Mouse (Mus musculus) midbrain, embryonic 13.5 days (tissue): Measurements from ENCODE around the gene Maff. TPM values are rescaled to one million over a fixed set of nuclear protein-coding genes. Genes with fewer than 3 reads are reported as not detected.
A peak's percentile ranks its signal among the peaks of the same experiment; 100 is the strongest.

ENCODE experiments used
- ATAC-seq: fragments of 200-750 bp; cut with Nextera tagmentation; 2 replicates; pipeline ENCODE4 v1.8.0; 2017; ENCODE audit warnings: mild to moderate bottlenecking, moderate TSS enrichment, moderate library complexity
- H3K27ac ChIP-seq: fragments of 300-500 bp; sonication (generic); 2 replicates; pipeline ENCODE4 v1.5.1; 2015; ENCODE audit warnings: inconsistent platforms, mild to moderate bottlenecking, moderate library complexity
- H3K27me3 ChIP-seq: fragments of 300-500 bp; sonication (generic); 2 replicates; pipeline ENCODE4 v1.6.1; 2015; ENCODE audit warnings: mild to moderate bottlenecking, inconsistent platforms
- H3K36me3 ChIP-seq: fragments of 300-500 bp; sonication (generic); 2 replicates; pipeline ENCODE4 v1.6.1; 2015; ENCODE audit warnings: mild to moderate bottlenecking, inconsistent platforms
- H3K4me1 ChIP-seq: fragments of 300-500 bp; sonication (generic); replicated peaks from 2 replicates; pipeline ENCODE4 v1.6.1; 2015; ENCODE audit warnings: inconsistent platforms
- H3K4me2 ChIP-seq: fragments of 300-500 bp; sonication (generic); replicated peaks from 2 replicates; pipeline ENCODE4 v1.6.1; 2015; ENCODE audit warnings: moderate library complexity, mild to moderate bottlenecking, inconsistent platforms
- H3K4me3 ChIP-seq: fragments of 300-500 bp; sonication (generic); replicated peaks from 2 replicates; pipeline ENCODE4 v1.5.1; 2015; ENCODE audit warnings: mild to moderate bottlenecking, inconsistent platforms
- H3K9ac ChIP-seq: fragments of 300-500 bp; sonication (generic); replicated peaks from 2 replicates; pipeline ENCODE4 v1.6.1; 2015; ENCODE audit warnings: mild to moderate bottlenecking, inconsistent platforms
- H3K9me3 ChIP-seq: fragments of 300-500 bp; sonication (generic); 2 replicates; pipeline ENCODE4 v1.6.1; 2016; ENCODE audit warnings: mild to moderate bottlenecking, inconsistent platforms
- WGBS: fragments of 180-500 bp; shearing (Covaris S2); methylation state at CpG from one replicate; pipeline ENCODE4 v1.1.7; 2015; 5-methylcytosine and 5-hydroxymethylcytosine counted together
- polyA plus RNA-seq: library from polyadenylated mRNA; unstranded; fragments of >200 nt; fragmentation: Nextera tagmentation; extraction: Ambion mirVana; gene quantifications from 2 replicates; pipeline ENCODE4 v1.2.1, GENCODE M21; 2015

The Maff gene
- polyA plus RNA-seq, 1 experiment from 2014 or later, result 0.79 TPM

DNA sequence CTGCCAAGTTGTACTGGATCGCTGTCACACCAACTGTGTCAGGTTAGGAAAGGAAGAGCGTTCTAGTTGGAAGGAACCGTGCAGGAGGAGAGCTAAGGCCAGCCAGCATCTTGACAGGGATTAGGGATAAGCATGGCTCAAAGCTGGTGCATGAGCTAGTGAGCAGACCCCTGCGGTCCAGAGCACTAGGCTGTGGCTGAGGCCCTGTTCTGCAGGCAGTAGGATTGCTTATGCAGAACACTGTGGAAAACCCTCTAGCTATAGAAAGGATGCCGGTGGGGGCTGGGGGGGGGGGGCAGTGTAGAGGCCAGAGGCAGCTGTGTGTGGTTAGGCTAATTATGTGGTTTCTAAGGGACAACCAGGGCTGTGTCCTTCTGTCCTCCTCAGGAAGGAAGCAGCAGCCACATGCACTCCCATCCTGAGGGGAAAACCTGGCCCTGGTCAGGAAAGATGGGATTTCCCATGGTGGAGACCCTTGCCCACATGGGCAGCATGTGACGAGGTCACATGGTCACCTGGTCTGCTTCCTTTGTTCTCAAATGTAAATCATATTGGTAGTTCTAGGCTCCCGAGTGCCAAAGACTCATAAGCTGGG, 11.3 kb upstream of the Maff start:
- Histone ChIP-seq H3K4me1 (peaks cover 9% of the 10 kb centered on the region), H3K4me2 (no peak overlapping the region), H3K27me3 (no peaks in the 10 kb centered on the region), H3K9ac (0 out of 2 replicates have a peak overlapping the region, but pooled peaks have one; percentile 11), H3K36me3 (no peaks in the 10 kb centered on the region), H3K4me3 (no peak overlapping the region), H3K27ac (peak overlapping the region; percentile 0; the same call in 1 of the 2 replicates), H3K9me3 (no peaks in the 10 kb centered on the region)
- peak; percentile 63; the same call in 1 of the 2 replicates for ATAC-seq
- 42% methylated on average over 7 of the region's 7 CpGs for WGBS

DNA sequence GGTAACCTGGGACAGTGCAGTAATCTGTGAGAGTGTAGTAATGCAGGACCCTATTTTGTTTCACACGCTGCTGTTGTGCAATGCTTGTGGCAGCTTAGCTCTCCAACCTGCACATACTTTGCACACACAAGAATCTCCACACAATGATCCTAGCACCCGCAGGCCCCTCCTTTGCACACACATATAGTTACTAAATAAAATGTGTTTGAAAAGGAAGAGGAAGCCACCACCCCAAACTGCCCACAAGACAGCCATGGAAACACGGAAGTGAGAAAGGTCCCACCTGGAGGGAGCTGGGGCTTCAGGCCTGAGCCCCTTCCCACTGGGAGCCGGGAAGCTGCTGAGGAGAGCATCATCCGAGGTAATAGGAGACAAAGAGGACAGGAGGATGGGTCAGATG, 7.4 kb upstream of the Maff start:
- H3K4me1 ChIP-seq, result peaks cover 9% of the 10 kb centered on the region
- no peak overlapping the region for H3K9ac ChIP-seq
- H3K27me3 ChIP-seq, result no peaks in the 10 kb centered on the region
- ATAC-seq, result no peak
- no peak overlapping the region for H3K4me3 ChIP-seq
- no peak overlapping the region for H3K4me2 ChIP-seq
- H3K36me3 ChIP-seq, result no peaks in the 10 kb centered on the region
- no peak overlapping the region for H3K27ac ChIP-seq
- WGBS, result 75% methylated on average over 5 of the region's 5 CpGs
- H3K9me3 ChIP-seq, result no peaks in the 10 kb centered on the region

DNA sequence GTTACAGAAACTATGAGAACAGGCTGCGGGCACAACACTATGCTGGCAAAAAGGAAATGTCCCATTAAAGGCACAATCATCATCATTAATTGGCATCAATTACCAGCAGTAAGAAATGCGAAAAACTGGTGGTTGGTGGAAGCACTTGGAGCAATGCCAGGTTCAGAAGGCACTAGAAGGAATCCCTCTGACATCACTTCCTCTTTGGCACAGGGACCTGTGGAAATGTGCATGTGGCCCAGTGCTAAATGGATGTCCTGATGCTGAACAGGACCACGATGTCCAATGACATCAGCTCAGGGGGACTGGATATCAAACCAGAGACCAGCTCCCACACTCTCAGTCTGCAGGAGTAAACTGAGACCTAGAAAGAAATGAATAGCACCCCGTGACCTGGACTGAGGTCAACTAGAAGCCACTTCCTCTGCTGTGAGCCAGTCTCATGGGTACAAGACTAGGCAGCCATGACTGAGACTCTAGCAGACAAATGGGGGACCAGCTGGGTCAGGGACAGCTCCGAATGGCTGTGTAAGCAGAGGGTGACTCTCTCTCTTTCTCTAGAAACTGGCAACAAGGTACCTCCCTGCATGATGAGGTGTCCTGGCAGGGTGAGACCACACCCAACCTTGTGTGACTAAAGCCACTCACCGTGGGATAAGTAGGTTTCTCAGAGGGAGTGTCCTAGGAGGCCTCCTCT, 3.6 kb upstream of the Maff start:
- Histone ChIP-seq H3K9ac (no peak overlapping the region), H3K4me1 (peaks cover 2% of the 10 kb centered on the region), H3K4me2 (no peak overlapping the region), H3K4me3 (no peak overlapping the region), H3K27ac (no peak overlapping the region), H3K9me3 (no peaks in the 10 kb centered on the region), H3K27me3 (peaks cover 8% of the 10 kb centered on the region; the same call in 1 of the 2 replicates), H3K36me3 (no peaks in the 10 kb centered on the region)
- ATAC-seq, result no peak
- 84% methylated on average over 6 of the region's 6 CpGs for WGBS

DNA sequence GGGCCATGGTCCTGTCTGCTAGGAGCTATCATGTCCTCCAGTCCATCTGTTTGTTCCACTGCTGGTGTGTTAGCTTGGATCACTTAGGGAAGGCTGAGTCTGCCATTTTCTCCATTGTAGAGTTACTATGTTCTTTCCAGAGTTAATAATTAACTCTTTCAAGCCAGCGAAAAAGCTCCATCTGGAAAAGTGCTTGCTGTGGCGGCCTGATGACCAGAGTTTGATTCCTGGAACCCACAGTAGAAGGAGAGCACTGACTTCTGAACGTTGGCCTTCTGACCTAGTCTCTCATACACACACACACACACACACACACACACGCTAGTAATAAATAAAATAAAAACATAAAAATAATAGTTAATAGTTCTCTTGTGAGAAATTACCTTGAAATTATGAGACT, 1.8 kb upstream of the Maff start:
- H3K9me3 ChIP-seq, result no peaks in the 10 kb centered on the region
- peaks cover 20% of the 10 kb centered on the region for H3K27me3 ChIP-seq
- H3K9ac ChIP-seq, result no peak overlapping the region
- H3K4me3 ChIP-seq, result no peak overlapping the region
- 82% methylated on average over 4 of the region's 4 CpGs for WGBS
- H3K36me3 ChIP-seq, result no peaks in the 10 kb centered on the region
- no peak overlapping the region for H3K27ac ChIP-seq
- H3K4me2 ChIP-seq, result no peak overlapping the region
- ATAC-seq, result no peak
- peaks cover 13% of the 10 kb centered on the region for H3K4me1 ChIP-seq

GRCm38 (mm10) chr15:79347165-79347844, 884 bp downstream of the Maff start:
- peak overlapping the region; percentile 79 for H3K27ac ChIP-seq
- WGBS, result under 1% methylated on average over 61 of the region's 61 CpGs

DNA sequence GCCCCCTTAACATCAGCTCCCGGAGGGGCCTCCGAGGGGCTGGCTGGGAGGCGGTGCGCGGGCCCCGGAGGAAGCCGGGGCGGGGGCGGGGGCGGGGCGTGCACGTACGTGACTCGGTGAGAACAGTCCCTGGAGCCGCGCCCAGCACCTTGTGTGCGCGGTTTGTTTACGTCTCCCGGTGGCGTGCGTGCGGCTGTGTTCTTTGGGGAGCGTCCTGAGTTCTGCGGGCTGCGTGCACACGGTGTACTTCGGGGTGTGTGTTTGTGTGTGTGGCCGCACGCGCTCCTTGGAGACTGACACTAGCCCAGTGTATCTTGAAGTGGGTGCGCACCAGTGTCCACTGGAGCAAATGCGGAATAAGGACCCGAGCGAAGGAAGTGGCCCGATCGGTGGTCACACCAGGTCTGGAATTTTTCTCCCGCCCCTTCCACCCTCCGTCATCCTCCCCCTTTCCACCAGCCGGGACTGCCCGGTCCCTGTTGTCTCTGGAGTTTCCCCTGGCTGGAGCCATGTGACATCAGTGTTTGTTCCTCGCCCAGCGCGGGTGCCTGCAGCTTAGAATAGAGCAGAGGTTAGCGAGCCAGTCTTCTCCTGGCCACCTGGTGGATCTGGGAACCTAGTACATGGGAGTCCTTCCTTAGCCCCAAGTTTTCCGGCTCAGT, 1.6 kb downstream of the Maff start:
- Histone ChIP-seq H3K27ac (peak overlapping the region; percentile 79), H3K9ac (peak overlapping the region; percentile 77), H3K27me3 (peaks cover 34% of the 10 kb centered on the region), H3K4me1 (peaks cover 13% of the 10 kb centered on the region), H3K36me3 (no peaks in the 10 kb centered on the region), H3K9me3 (no peaks in the 10 kb centered on the region), H3K4me2 (peak overlapping the region; percentile 96), H3K4me3 (peak overlapping the region; percentile 78)
- WGBS, result under 1% methylated on average over 46 of the region's 46 CpGs
- peak; percentile 62 for ATAC-seq

More at GRCm38 (mm10) chr15:79347165-79347844, 884 bp downstream of the Maff start:
- H3K9ac ChIP-seq, result peak overlapping the region; percentile 77
- peaks cover 13% of the 10 kb centered on the region for H3K4me1 ChIP-seq
- peak overlapping the region; percentile 96 for H3K4me2 ChIP-seq
- peak; percentile 92 for ATAC-seq
- no peaks in the 10 kb centered on the region for H3K36me3 ChIP-seq
- peak overlapping the region; percentile 78 for H3K4me3 ChIP-seq
- peaks cover 34% of the 10 kb centered on the region for H3K27me3 ChIP-seq
- H3K9me3 ChIP-seq, result no peaks in the 10 kb centered on the region

GRCm38 (mm10) chr15:79348651-79349050, 2.2 kb downstream of the Maff start:
- H3K4me1 ChIP-seq, result peaks cover 13% of the 10 kb centered on the region
- H3K4me3 ChIP-seq, result peak overlapping the region; percentile 78
- WGBS, result 74% methylated on average over 8 of the region's 8 CpGs
- H3K9ac ChIP-seq, result peak overlapping the region; percentile 77
- no peak overlapping the region for H3K27ac ChIP-seq
- peak; percentile 18; the same call in 1 of the 2 replicates for ATAC-seq
- no peaks in the 10 kb centered on the region for H3K9me3 ChIP-seq
- H3K4me2 ChIP-seq, result peak overlapping the region; percentile 96
- peaks cover 34% of the 10 kb centered on the region for H3K27me3 ChIP-seq
- H3K36me3 ChIP-seq, result no peaks in the 10 kb centered on the region

GRCm38 (mm10) chr15:79350866-79351265, 4.4 kb downstream of the Maff start:
- Histone ChIP-seq H3K36me3 (no peaks in the 10 kb centered on the region), H3K9ac (no peak overlapping the region), H3K4me2 (no peak overlapping the region), H3K4me3 (no peak overlapping the region), H3K4me1 (peaks cover 13% of the 10 kb centered on the region), H3K9me3 (no peaks in the 10 kb centered on the region), H3K27ac (no peak overlapping the region), H3K27me3 (peaks cover 42% of the 10 kb centered on the region)
- 89% methylated on average over 4 of the region's 4 CpGs for WGBS
- ATAC-seq, result no peak

- WGBS, result 32% methylated on average over 15 of the region's 15 CpGs
- Histone ChIP-seq H3K9ac (no peak overlapping the region; the same call in 1 of the 2 replicates), H3K27me3 (peaks cover 42% of the 10 kb centered on the region), H3K9me3 (no peaks in the 10 kb centered on the region), H3K36me3 (no peaks in the 10 kb centered on the region), H3K4me3 (no peak overlapping the region), H3K27ac (no peak overlapping the region), H3K4me1 (peaks cover 14% of the 10 kb centered on the region), H3K4me2 (no peak overlapping the region)
- no peak for ATAC-seq
Observed at GRCm38 (mm10) chr15:79351331-79351767, 4.9 kb downstream of the Maff start.

- Histone ChIP-seq H3K9me3 (no peaks in the 10 kb centered on the region), H3K27ac (no peak overlapping the region), H3K27me3 (peaks cover 49% of the 10 kb centered on the region), H3K4me3 (no peak overlapping the region), H3K36me3 (no peaks in the 10 kb centered on the region), H3K9ac (no peak overlapping the region), H3K4me2 (no peak overlapping the region), H3K4me1 (peaks cover 25% of the 10 kb centered on the region)
- no peak for ATAC-seq
- 81% methylated on average over 6 of the region's 6 CpGs for WGBS
Observed at GRCm38 (mm10) chr15:79352479-79352878, 6.1 kb downstream of the Maff start.

- peaks cover 44% of the 10 kb centered on the region for H3K27me3 ChIP-seq
- H3K27ac ChIP-seq, result no peak overlapping the region
- H3K4me1 ChIP-seq, result peaks cover 22% of the 10 kb centered on the region
- no peaks in the 10 kb centered on the region for H3K9me3 ChIP-seq
- no peaks in the 10 kb centered on the region for H3K36me3 ChIP-seq
- no peak for ATAC-seq
- H3K4me3 ChIP-seq, result no peak overlapping the region
- H3K4me2 ChIP-seq, result no peak overlapping the region
- no peak overlapping the region for H3K9ac ChIP-seq
- WGBS, result 87% methylated on average over 5 of the region's 5 CpGs
Observed at GRCm38 (mm10) chr15:79353690-79354305, 7.4 kb downstream of the Maff start.
